Mouse (Mus musculus) neural tube, embryonic 13.5 days (tissue): ENCODE data around the gene Msh4. TPM values are rescaled to one million over a fixed set of nuclear protein-coding genes. Genes with fewer than 3 reads are reported as not detected.
A peak's percentile ranks its signal among the peaks of the same experiment; 100 is the strongest.

Experiments used
- ATAC-seq: fragments of 200-750 bp; cut with Nextera tagmentation; 2 replicates; pipeline ENCODE4 v1.8.0; 2017; ENCODE audit warnings: low read depth, mild to moderate bottlenecking, moderate TSS enrichment, moderate library complexity
- H3K27ac ChIP-seq: fragments of 300-500 bp; sonication (generic); replicated peaks from 2 replicates; pipeline ENCODE4 v1.5.1; 2015; ENCODE audit warnings: moderate library complexity, mild to moderate bottlenecking, inconsistent platforms
- H3K27me3 ChIP-seq: fragments of 300-500 bp; sonication (generic); 2 replicates; pipeline ENCODE4 v1.6.1; 2015; ENCODE audit warnings: mild to moderate bottlenecking, inconsistent platforms
- H3K36me3 ChIP-seq: fragments of 300-500 bp; sonication (generic); 2 replicates; pipeline ENCODE4 v1.6.1; 2015; ENCODE audit warnings: mild to moderate bottlenecking, inconsistent platforms
- H3K4me1 ChIP-seq: fragments of 300-500 bp; sonication (generic); replicated peaks from 2 replicates; pipeline ENCODE4 v1.6.1; 2015; ENCODE audit warnings: inconsistent platforms
- H3K4me2 ChIP-seq: fragments of 300-500 bp; sonication (generic); 2 replicates; pipeline ENCODE4 v1.6.1; 2015; ENCODE audit warnings: inconsistent platforms, mild to moderate bottlenecking, moderate library complexity
- H3K4me3 ChIP-seq: fragments of 300-500 bp; sonication (generic); 2 replicates; pipeline ENCODE4 v1.5.1; 2015; ENCODE audit warnings: mild to moderate bottlenecking, inconsistent platforms
- H3K9ac ChIP-seq: fragments of 300-500 bp; sonication (generic); 2 replicates; pipeline ENCODE4 v1.6.1; 2015; ENCODE audit warnings: moderate library complexity, mild to moderate bottlenecking, inconsistent platforms
- H3K9me3 ChIP-seq: fragments of 300-500 bp; sonication (generic); 2 replicates; pipeline ENCODE4 v1.6.1; 2016; ENCODE audit warnings: inconsistent platforms
- WGBS: fragments of 180-500 bp; shearing (Covaris S2); methylation state at CpG from one replicate; pipeline ENCODE4 v1.1.7; 2015; 5-methylcytosine and 5-hydroxymethylcytosine counted together
- polyA plus RNA-seq: library from polyadenylated mRNA; unstranded; fragments of >200 nt; fragmentation: Nextera tagmentation; extraction: Ambion mirVana; gene quantifications from 2 replicates; pipeline ENCODE4 v1.2.1, GENCODE M21; 2015

Gene Msh4
- polyA plus RNA-seq, 1 experiment from 2014 or later, result 0.06 TPM

DNA sequence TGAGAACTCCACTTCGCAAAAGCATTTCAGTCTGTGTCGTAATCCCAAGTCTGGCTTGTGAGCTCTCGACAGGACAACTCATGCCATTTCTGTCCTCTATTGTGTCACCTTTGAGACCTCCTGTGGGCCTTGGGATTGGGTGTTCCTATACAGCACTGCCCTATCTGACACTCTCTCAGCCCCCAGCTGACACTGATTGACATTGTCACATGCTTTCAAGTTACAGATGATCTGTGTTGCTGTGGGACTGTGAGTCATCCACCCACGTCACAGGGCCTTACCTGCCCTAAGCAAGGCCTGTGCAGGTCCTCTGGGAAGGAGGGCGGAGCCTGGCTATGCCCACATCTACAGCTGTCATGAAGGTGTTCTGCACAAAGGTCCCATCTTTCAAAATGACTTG lies 26.5 kb upstream of the Msh4 start:
- Histone ChIP-seq H3K27ac (no peak overlapping the region), H3K4me2 (no peak overlapping the region), H3K4me3 (no peak overlapping the region), H3K36me3 (peaks cover 63% of the 10 kb centered on the region), H3K4me1 (no peaks in the 10 kb centered on the region), H3K27me3 (no peaks in the 10 kb centered on the region), H3K9me3 (no peaks in the 10 kb centered on the region), H3K9ac (no peak overlapping the region)
- no peak for ATAC-seq
- WGBS, result 93% methylated on average over 5 of the region's 5 CpGs

DNA sequence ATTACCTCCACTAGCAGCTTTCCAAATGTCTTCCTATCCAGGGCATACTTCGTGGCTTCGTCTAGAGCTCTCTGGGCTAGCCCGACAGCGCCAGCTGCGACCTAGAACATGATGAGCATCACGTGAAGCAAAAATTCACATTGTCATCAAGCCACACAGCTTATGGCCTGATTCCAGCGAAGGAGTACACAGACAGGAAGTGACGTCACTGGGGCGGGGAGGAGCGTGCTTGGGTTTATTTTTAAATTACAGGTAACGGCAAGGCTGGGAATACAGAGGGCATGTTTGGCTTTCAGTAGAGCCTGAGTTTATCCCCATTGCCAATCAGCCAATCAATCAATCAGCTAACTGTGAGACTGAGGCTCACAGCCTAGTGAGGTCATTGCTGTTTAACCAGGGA lies 23.6 kb upstream of the Msh4 start:
- Histone ChIP-seq H3K4me1 (no peaks in the 10 kb centered on the region), H3K4me2 (no peak overlapping the region), H3K27me3 (no peaks in the 10 kb centered on the region), H3K4me3 (no peak overlapping the region), H3K36me3 (peaks cover 61% of the 10 kb centered on the region), H3K9me3 (no peaks in the 10 kb centered on the region), H3K9ac (no peak overlapping the region), H3K27ac (no peak overlapping the region)
- WGBS, result 96% methylated on average over 11 of the region's 11 CpGs
- ATAC-seq, result no peak

DNA sequence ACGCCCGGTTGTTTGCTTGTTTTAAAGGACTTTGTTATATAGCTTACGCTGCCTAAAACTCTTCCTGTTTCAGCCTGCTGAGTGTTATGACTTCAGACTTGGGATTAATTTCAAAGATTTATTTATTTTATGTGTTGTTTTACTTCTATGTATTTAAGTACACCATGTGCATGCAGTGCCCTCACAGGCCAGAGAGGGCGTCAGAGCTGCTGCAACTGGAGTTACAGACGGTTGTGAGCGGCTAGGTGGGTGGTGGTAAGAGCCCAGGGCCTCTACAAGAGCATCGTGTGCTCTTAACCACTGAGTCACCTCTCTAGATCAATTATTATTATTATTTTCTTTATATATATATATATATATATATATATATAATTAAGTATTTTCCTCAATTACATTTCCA lies 20.4 kb upstream of the Msh4 start:
- Histone ChIP-seq H3K4me2 (no peak overlapping the region), H3K27me3 (no peaks in the 10 kb centered on the region), H3K9me3 (no peaks in the 10 kb centered on the region), H3K4me3 (no peak overlapping the region), H3K36me3 (peaks cover 50% of the 10 kb centered on the region), H3K27ac (no peak overlapping the region), H3K4me1 (no peaks in the 10 kb centered on the region), H3K9ac (no peak overlapping the region)
- WGBS, result 92% methylated on average over 7 of the region's 7 CpGs
- ATAC-seq, result no peak

DNA sequence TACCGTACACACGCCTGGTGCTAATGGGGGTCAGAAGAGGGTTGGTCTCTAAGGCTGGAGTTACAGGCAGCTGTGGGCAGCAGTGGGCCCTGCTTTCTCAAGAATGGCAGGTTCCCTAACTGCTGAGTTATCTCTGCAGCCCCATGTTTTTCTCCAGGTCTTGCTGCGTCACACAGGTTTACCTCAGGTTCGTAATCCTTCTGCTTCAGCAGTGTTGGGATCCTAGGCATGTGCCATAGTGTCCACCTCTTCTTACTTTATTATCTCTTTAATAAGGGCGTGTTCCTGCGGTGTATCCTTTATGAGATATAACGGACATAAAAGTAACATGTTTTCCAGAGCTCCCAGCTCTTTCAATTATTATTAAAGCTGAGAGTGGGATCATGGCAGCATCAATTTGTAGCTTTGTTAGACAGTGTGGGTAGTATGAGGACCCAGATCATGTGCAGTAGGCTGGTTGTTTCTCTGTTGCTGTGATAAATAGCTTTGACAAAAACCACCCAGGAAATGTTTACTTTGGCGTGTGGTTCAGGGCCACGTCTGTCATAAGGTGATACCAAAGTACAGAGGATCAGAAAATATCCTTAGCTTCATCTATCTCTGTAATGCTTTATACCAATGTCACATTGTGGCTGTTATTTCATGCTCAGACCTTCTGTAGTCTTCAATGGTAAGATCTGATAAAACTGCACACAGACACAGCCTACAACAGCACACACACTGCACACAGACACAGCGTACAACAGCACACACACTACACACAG lies 15.4 kb upstream of the Msh4 start:
- no peaks in the 10 kb centered on the region for H3K9me3 ChIP-seq
- WGBS, result 98% methylated on average over 10 of the region's 10 CpGs

DNA sequence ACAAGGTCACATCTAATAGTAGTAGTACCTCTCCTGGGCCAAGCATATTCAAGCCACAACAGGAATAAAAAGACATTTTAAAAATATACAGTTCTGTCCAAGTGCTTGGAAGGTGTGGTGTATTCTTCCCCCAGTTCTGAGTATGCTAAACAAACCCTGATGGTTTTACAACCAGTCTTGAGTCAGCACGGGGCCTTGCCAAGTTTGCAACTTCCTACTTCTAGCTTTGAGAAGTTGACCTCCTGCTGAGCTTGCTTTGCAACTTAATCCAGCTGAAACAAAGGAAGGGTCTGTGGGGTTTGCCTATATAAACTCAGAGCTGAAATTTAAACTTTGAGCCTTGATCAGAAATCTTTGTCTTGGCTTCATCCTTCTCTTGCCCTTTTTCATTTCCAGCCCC lies 11.3 kb upstream of the Msh4 start:
- WGBS, result 0% methylated on average over 1 of the region's 1 CpGs
- ATAC-seq, result no peak
- peaks cover 8% of the 10 kb centered on the region for H3K4me1 ChIP-seq
- H3K9ac ChIP-seq, result no peak overlapping the region
- no peak overlapping the region for H3K4me2 ChIP-seq
- no peaks in the 10 kb centered on the region for H3K9me3 ChIP-seq
- H3K27ac ChIP-seq, result no peak overlapping the region
- H3K27me3 ChIP-seq, result no peaks in the 10 kb centered on the region
- peaks cover 4% of the 10 kb centered on the region; the same call in 1 of the 2 replicates for H3K36me3 ChIP-seq
- H3K4me3 ChIP-seq, result no peak overlapping the region

More for the DNA sequence above, 15.4 kb upstream of the Msh4 start:
- H3K4me3 ChIP-seq, result no peak overlapping the region
- no peak for ATAC-seq
- no peaks in the 10 kb centered on the region for H3K27me3 ChIP-seq
- no peaks in the 10 kb centered on the region for H3K4me1 ChIP-seq
- no peak overlapping the region for H3K4me2 ChIP-seq
- H3K27ac ChIP-seq, result no peak overlapping the region
- no peak overlapping the region for H3K9ac ChIP-seq
- peaks cover 25% of the 10 kb centered on the region for H3K36me3 ChIP-seq

DNA sequence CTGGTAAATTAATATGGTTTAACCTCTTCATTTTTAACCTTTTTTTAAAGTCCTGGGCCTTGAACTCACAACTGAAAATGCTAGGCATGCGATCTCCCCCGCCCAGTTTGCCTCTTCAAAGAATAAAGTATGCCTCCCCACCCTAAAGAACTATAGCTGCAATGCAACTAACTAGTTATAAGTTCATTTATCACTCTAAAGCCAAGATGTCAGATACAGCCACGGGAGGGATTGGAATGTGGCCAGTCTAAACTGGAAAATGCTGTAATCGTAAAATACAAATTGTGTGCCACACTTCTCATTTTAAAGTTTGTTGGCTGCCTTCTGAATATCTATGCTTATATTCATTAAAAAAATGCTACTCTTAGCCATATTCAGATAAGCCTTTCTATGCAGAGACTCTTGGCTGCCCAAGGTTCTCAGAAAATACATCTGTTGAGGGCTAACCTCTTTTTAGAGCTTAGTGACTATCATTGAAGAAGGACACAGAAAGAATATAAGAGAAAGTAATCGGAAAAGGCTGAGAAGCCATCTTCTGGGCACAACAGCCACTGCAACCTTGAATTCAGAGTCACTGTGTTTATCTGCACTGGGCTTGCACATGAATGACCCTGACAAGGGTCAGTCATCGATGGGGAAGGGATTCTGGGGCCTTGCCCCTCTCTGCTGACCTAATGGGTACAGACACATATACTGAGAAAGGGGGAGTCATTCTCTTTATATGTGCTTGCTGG lies 7.7 kb upstream of the Msh4 start:
- 47% methylated on average over 6 of the region's 6 CpGs for WGBS
- Histone ChIP-seq H3K4me2 (peak overlapping the region; percentile 88), H3K4me1 (peaks cover 43% of the 10 kb centered on the region), H3K4me3 (peak overlapping the region; percentile 84), H3K9me3 (no peaks in the 10 kb centered on the region), H3K27ac (peak overlapping the region; percentile 95), H3K27me3 (no peaks in the 10 kb centered on the region), H3K9ac (peak overlapping the region; percentile 93), H3K36me3 (peaks cover 23% of the 10 kb centered on the region)
- ATAC-seq, result no peak

DNA sequence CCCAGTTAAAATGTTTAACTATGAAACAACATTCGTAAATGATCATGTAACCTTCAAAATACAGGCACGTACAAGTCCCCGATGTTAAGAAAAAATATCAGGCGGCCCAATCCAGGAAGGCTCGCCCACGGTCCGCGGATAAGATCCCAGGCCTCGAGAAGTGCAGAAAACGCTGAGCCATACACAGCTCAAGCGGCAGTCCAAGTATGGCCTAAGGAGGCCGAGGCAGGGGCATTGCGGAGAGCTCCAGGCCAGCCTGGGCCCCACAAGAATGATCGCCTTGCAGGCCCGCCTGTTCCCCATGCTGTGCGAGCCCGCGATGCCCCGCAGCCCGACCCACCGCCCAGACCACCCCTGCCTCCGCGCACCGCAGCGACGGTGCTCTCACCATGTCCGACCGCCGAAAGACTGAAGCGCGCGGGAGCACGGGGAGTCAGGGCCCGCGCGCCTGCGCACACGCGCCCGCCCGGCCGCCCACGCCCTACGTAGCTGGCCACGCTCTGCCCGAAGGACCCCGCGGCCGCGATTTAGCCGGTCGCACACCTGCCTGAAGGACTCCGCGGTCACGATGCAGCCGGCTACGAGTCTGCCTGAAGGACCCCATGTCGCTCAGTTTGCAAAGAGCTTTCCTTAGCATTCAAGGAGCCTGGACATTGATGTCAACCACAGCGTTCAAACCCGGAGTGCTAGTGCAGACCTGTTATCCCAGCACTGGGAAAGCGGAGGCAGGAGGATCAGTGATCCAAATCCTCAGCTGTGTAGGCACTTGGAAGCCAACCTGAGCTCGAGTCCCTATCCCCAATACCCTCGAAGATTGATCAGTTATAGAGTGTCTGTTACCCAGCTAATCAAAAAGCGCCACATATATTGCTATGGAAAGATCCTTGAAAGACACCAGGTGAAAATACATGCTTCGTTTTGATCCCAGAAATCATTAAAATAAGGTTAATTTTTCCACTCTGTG lies 6.9 kb upstream of the Msh4 start, which contains the start of gene Rabggtb:
Gene Rabggtb (minus strand): TSS at position 464 of the 964 bp plus-strand sequence.
- peaks cover 31% of the 10 kb centered on the region for H3K36me3 ChIP-seq
- H3K9me3 ChIP-seq, result no peaks in the 10 kb centered on the region
- peak; percentile 97 for ATAC-seq
- peaks cover 51% of the 10 kb centered on the region for H3K4me1 ChIP-seq
- H3K4me3 ChIP-seq, result peak within 1 kb of the TSS; percentile 84
- 1% methylated on average over 63 of the region's 65 CpGs for WGBS
- peak within 1 kb of the TSS; percentile 88 for H3K4me2 ChIP-seq
- no peaks in the 10 kb centered on the region for H3K27me3 ChIP-seq
- peak within 1 kb of the TSS; percentile 93 for H3K9ac ChIP-seq
- peak within 1 kb of the TSS; percentile 95 for H3K27ac ChIP-seq

DNA sequence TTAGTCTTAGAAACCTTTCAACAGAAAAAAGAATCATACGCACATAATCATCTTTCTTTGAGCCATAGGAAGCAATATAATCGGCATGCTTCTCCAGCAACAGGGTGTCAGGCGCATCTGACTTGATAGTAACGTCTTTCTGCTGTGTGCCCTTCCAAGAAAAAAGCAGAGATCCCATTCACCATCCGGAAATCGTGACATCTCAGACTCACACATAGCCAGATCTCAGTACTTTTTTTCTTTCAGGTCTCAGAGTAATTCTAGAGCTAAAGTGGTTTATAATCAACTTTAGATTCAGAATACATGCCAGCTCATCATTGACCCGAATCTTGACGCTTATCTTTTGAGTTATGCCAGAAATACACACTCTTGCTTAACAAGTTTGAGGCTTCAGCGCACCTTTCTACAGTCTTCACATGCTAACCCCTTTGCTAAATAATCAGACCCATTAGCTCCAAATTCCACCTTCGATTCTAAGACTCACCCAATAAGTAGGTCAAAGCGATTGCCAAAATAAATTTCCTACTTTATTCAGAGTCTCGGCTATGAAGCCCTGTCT lies 6.0 kb upstream of the Msh4 start:
- 3% methylated on average over 12 of the region's 12 CpGs for WGBS
- H3K27ac ChIP-seq, result peak overlapping the region; percentile 95
- H3K27me3 ChIP-seq, result no peaks in the 10 kb centered on the region
- peaks cover 54% of the 10 kb centered on the region for H3K4me1 ChIP-seq
- H3K4me2 ChIP-seq, result peak overlapping the region; percentile 88
- no peaks in the 10 kb centered on the region for H3K9me3 ChIP-seq
- H3K4me3 ChIP-seq, result peak overlapping the region; percentile 84
- peaks cover 39% of the 10 kb centered on the region for H3K36me3 ChIP-seq
- no peak for ATAC-seq
- peak overlapping the region; percentile 93 for H3K9ac ChIP-seq

DNA sequence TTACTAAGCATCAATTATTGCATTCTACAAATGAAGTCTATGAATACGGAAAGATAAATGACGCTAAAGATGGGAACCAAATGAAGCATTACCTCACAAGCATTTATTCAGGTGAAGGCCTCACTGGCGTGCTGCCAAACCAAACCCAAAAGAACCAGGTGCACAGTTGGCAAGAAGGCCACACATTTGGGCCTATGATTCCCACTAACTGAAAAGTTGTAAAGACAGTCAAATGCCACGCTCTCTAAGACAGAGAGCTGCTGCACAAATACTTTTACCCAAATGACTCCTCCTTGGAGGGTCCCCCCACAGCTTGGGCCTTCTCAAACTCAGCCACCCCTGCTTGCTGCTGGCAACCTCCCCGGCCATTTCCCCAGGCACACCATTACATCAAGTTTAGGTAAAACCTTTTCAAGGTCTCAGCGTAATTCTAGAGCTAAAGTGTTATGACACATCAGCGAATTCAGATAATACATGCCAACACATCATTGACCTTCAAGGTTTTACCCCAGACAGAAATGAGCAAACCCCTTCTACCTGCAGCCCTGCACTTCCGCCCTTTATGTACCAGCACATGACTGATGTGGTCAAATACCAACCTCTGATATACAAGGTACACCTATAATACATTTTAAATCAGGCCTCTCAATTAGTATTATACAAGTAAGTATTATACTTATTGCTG lies 5.4 kb upstream of the Msh4 start:
- no peak for ATAC-seq
- 50% methylated on average over 8 of the region's 8 CpGs for WGBS

DNA sequence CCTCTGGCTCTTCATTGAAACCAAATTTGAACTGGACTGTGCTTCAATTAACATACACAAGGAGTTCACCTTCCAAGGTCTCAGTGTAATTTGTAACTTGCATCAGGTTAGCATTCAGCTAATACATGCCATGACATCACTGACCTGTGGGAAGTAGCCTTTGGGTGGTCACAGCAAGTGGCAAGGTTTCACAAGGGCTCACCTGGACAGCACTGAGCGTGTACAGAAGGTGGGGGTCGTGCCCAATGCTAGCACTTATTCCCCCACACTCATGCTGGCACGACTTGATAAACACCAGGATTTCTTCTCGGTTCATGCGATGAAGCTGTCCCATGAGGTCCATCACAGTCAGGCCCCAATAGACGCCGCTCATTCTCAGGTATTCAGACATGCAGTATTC lies 4.6 kb upstream of the Msh4 start:
- Histone ChIP-seq H3K36me3 (peaks cover 54% of the 10 kb centered on the region), H3K4me3 (no peak overlapping the region), H3K4me2 (peak overlapping the region; percentile 88), H3K9me3 (no peaks in the 10 kb centered on the region), H3K27ac (no peak overlapping the region), H3K27me3 (no peaks in the 10 kb centered on the region), H3K4me1 (peaks cover 54% of the 10 kb centered on the region), H3K9ac (peak overlapping the region; percentile 93)
- no peak for ATAC-seq
- WGBS, result 69% methylated on average over 7 of the region's 7 CpGs

More for the DNA sequence above, 5.4 kb upstream of the Msh4 start:
- peaks cover 45% of the 10 kb centered on the region for H3K36me3 ChIP-seq
- peak overlapping the region; percentile 88 for H3K4me2 ChIP-seq
- H3K4me1 ChIP-seq, result peaks cover 54% of the 10 kb centered on the region
- H3K9ac ChIP-seq, result peak overlapping the region; percentile 93
- H3K4me3 ChIP-seq, result peak overlapping the region; percentile 84
- no peak overlapping the region for H3K27ac ChIP-seq
- H3K27me3 ChIP-seq, result no peaks in the 10 kb centered on the region
- H3K9me3 ChIP-seq, result no peaks in the 10 kb centered on the region

DNA sequence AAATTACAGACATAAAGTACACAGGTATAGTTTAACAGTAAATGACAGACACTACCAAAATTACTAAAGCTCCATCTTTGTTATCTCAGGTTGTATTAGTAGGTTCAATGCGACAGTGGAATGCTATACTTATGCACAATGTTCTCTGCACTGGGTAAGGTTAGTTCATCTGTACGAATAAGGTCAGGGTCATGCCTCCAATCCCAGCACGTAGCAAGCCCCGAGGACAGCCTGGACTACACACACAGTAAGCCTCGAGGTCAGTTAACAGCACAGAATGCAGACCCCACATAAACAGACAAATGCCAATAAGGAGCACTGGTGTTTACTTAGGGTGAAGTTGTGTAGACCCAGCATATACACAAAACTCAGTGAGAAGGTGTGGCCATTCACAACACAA lies 3.0 kb upstream of the Msh4 start:
- Histone ChIP-seq H3K9ac (no peak overlapping the region), H3K9me3 (no peaks in the 10 kb centered on the region), H3K4me1 (peaks cover 53% of the 10 kb centered on the region), H3K4me2 (no peak overlapping the region), H3K27me3 (no peaks in the 10 kb centered on the region), H3K4me3 (no peak overlapping the region), H3K36me3 (peaks cover 68% of the 10 kb centered on the region), H3K27ac (no peak overlapping the region)
- 77% methylated on average over 5 of the region's 5 CpGs for WGBS
- ATAC-seq, result no peak
